Mouse (Mus musculus) kidney, postnatal 36 days (tissue): ENCODE measurements around the gene Ccdc92.
A peak's percentile ranks its signal among the peaks of the same experiment; 100 is the strongest.

Experiments
- DNase-seq, 2 experiments: peaks; one replicate each; pipeline ENCODE4 v3.0.0; 2021 to 2022; ENCODE audit warnings: mixed read lengths in 2 of 2

The Ccdc92 gene

GRCm38 (mm10) chr5:124862013-124862866 is at the start of gene Ccdc92, which contains the start of gene Zfp664:
Gene Ccdc92, minus strand, starts transcription at chr5:124862424.
Gene Zfp664, plus strand, starts transcription at chr5:124862691.
- peak; percentile 98 to 99 for DNase-seq

GRCm38 (mm10) chr5:124908860-124909259 is 46.6 kb upstream of the Ccdc92 start:
- DNase-seq = peak; percentile 86 to 91

GRCm38 (mm10) chr5:124906890-124907289 is 44.7 kb upstream of the Ccdc92 start:
- DNase-seq = no peak

- DNase-seq = no peak
Measured at GRCm38 (mm10) chr5:124903852-124904251, 41.6 kb upstream of the Ccdc92 start.

DNA sequence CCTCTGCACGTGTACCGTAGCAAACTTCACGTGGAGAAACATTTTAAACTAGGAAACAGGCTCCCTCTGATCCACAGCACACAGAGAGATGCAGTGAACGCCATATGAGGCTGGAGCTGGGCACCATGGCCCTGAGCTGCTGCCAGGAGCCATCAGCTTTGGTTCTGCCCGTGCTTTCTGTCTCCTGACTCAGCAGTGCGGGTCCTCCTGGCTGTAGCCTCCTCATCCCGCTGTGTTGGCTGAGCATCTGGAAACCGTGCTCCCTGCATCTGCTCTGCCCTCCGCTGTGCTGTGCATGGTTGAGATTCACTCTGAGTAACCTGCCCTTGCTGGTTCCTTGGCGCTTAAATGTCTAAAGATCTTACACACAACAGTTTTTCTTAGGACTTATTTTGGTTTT is 40.0 kb upstream of the Ccdc92 start:
- no peak for DNase-seq

- peak; percentile 13 for DNase-seq
Measured at GRCm38 (mm10) chr5:124901675-124902074, 39.5 kb upstream of the Ccdc92 start.

DNA sequence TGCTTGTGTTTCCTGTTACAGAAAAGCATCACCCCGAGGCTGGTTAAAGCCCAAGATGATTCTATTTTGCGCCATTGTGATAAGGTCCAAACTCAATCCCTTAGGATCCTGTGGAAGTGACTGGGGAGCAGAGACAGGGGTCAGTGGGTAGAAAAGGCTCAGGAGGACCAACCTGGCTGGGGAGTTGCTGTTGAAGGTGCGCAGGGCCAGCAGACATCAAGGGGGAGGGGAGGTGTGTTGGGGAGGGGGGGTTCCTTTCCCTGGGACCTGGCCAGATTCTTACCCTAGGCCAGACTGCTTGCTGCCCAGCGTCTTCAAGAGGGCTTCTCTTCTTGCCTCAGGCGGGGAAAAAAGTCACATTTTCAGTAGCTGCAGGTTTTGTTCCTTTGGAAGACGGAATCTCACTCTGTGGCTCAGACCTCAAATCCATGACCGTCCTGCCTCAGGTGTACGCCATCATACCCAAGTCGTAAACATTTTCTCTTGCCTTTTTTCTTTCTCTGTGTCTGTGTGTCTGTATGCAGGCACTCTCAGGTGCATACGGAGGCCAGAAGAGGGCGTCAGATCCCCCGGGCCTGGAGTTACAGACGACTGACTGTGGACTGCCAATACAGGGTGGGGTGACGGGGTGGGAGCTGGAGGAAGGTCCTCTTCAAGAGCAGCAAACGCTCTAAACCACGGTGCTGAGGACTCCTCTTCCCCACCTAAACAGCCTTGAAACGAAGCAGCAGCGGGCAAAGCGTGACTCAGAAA is 38.7 kb upstream of the Ccdc92 start:
- no peak for DNase-seq

DNA sequence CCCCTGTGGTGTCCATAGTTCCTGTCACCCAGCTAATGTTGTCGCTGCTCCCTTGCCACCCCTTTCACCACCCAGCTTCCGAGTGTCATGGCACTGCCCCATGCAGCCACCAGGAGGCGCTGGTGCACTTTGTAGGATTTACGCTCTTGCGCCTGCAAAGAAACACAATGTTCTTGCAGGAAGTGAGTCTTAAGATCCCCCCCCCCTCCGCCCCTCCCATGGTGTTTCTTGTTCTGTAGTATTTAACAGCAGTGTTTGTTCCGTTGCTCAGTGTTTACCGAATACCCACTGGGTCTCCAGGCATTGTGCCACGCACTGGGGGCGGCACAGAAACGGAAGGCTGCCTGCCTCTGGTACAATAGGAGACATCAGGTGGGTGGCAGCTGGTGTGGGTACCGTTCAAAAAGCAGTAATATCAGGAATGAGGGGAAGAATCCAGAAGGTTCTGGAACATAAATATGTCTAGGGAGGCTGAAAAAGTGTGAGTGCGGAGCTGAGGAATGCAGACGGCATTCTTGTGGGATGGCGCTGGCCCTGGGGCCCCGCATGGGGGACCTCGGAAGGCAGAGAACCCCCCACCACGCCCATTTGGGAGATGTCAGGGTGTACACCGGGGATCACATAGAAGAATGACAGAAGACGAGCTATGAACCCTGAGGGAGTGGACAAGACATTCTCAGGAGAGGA is 37.9 kb upstream of the Ccdc92 start:
- DNase-seq = peak; percentile 73 to 88

- DNase-seq = no peak
Measured at GRCm38 (mm10) chr5:124896135-124896534, 33.9 kb upstream of the Ccdc92 start.

GRCm38 (mm10) chr5:124891921-124892370 is 29.7 kb upstream of the Ccdc92 start:
- DNase-seq = peak in 1 of 2 experiments; percentile 19

GRCm38 (mm10) chr5:124888661-124889060 is 26.4 kb upstream of the Ccdc92 start:
- DNase-seq = no peak

DNA sequence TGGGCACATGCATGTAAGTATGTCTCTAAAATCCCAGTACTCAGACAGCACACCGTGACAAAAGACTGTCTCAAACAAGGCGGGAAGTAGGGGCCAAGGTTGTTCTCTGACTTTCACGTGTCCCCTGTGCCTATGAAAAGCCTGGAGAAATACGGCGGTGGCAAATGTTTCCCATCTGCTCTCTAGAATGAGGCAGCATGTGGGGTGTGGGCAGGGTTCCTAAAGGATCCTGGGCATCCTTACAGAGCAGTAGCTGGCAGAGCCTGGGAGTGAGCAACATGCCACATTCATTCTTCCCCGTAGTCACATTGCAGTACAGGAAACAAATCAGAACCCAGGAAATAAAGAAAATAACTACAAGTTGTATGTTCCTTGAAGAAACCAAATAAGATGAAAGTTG is 21.7 kb upstream of the Ccdc92 start:
- no peak for DNase-seq

DNA sequence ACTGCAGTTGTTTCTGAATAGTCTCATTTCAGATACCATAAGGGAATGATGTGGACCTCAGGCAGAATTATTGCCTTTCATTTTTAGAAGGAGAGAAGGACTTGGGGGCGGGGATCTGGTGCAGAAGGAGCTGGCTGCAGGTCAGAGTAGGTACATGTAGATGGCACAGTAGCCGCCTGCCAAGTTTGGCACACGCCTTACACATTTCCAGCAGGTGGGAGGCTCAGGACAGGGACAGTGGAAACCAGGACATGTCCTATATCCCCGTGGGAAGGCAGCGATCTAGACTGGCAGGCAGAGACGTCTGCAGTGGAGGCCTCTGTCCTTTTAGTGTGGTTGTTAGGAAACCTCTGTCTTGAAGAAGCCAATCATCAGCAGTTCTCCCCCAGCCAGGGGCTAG is 17.6 kb upstream of the Ccdc92 start:
- DNase-seq = no peak

GRCm38 (mm10) chr5:124879251-124879650 is 17.0 kb upstream of the Ccdc92 start:
- DNase-seq = no peak

DNA sequence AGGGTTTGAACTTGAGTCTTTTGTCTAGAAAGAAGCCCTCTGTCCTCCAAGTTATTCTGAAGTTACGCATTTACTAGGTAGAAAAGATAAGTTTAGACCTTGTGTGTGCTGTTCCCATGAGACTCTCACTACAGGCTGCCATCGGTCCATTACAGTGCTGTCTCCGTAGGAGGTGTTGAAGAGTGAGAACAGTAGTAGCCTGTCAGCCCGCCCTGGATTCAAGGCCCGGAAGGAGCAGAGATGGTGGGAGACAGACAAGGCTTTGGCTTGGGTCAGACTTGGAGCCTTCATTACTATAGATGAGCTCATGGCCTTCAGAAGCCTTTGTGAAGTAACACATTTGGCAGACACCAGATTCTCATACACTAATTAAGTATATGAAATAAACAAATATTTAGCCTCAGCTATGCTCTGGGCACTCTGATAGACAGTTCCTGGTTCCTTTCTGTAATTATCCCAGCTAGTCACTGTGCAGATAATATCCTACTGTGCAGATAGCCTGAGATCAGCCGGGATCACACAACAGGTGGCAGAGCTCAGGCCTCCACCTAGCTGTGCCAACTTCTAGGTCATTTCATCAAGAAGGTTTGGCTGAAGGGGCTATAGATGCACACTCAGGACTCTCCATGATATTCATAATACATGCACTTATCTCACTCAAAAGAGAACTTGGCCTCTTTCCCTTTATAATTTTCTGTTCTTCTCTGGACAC is 11.8 kb upstream of the Ccdc92 start:
- DNase-seq = no peak

DNA sequence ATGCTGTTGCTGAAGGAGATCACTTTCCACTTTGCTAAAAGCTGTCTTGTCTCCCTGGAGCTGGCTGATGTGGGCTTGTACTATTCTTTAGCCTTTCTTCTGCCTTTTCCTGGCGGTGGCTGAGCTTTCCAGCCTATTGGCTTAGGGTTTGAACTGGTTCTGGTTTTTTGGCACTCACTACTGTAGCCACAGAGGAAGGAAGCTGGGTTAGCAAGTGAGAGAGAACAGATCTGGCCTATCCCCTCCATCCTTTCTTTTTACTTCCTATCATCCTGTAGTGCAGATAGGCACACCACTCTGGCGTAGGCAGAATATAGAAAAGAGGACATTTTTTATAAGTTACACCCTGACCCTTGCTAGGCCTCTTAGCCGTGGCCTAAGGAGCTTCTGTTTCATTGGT is 10.9 kb upstream of the Ccdc92 start:
- no peak for DNase-seq

DNA sequence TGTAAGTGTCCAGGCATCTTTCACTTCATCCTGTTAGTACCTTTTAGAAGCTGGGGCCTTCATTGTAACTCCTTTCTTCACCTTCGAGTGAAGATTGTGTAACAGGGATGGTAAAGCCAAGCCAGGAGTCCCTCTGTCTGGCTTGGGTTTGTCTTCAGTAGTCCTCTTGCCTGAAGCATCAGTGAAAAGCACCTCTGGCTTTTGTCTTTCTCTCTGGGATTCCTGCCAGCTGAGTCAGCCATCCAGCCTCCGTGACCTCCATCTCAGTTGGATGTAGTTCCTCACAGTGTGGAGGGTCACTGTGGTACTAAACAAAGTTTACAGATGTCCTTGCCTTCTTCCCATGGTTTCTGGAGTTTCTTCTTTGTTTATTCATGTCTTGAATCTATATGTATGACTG is 9.8 kb upstream of the Ccdc92 start:
- peak; percentile 40 to 57 for DNase-seq

DNA sequence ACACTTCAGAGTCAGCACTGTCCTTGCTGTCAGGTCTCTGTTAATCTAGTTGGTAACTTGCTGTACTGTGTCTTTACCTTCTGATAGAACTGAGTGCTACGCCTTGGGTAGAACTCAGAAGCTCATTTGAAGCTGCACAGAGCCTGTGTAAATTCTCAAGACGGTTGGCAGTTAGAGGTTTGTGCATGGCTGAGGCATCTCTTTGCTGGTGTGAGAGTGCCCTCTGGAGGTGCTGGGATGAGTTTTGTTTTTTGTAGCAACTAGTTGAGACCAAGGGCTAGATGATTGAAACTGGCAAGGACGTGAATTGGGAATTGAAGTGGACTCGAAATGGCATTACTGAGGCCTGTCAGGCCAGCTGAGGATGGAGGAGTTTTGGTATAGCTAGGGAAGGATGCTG is 6.8 kb upstream of the Ccdc92 start:
- DNase-seq = peak; percentile 61 to 84

- DNase-seq = peak; percentile 30 to 69
Measured at GRCm38 (mm10) chr5:124862871-124863741, 882 bp upstream of the Ccdc92 start.

DNA sequence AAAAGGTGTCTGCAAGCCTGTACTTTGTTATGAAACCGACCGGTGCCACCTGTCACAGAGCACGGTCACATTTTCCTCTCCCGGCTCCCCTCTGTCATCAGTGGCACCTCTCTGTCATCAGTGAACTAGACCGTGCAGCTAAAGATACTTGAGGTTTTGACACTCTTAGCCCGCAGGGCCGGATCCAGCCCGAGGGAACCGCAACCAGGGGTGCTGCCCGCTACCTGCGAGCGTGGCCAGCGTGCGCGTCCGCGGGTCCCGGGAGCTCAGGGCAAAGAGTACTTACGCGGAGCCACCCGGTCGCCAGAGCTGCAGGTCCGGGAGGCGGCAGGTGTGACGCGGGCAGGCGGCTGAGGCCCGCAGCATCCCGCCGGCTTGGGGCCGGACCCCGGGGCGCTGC is 761 bp downstream of the Ccdc92 start:
- peak in 1 of 2 experiments; percentile 40 for DNase-seq

- DNase-seq = peak in 1 of 2 experiments; percentile 23
Measured at GRCm38 (mm10) chr5:124860013-124860412, 2.2 kb downstream of the Ccdc92 start.
